Mouse (Mus musculus) lung, postnatal 0 days (tissue): ENCODE results near the gene D630003M21Rik.

Experiments used
- CTCF ChIP-seq: IDR thresholded peaks from 2 replicates; pipeline ENCODE4 v1.5.1; 2016; ENCODE audit warnings: antibody characterized with exemption, mild to moderate bottlenecking
- EP300 ChIP-seq: IDR thresholded peaks from 2 replicates; pipeline ENCODE4 v1.6.1; 2016; ENCODE audit warnings: antibody characterized with exemption, mild to moderate bottlenecking, control low read depth

DNA sequence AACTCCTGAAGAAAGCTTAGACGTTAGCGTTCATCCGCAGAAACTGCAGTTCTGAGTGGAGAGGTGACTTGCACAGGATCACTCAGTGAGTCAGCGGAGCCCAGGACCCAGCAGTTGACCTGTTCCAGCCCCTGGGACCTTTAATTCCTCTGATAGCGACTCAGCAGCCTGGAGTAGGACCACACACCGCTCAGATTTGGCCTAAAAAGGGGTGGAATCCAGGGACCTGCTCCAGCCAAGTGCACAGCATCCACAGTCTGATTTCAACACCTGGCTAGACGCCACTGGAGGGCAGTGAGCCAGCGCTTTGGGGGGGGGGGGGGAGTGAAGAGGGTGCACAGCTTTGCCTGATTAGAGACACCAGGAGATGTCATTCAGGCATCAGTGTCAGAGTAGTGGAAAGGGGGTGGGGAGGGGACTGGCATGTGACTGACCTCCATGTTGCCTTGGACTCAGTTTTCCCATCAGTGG is 60.2 kb downstream of the D630003M21Rik start:
- TF ChIP-seq CTCF (no peak), EP300 (peak; percentile 37; the same call in 1 of the 2 replicates)
